Comparison of ENCODE assay signal across 14 mouse cellular contexts in genomic region chr8:27481228-27481627, GRCm38 (mm10). TPM values are rescaled to one million over a fixed set of nuclear protein-coding genes. Genes with fewer than 3 reads are reported as not detected.
DNase-seq lines count a peak whose midpoint lies in the region; ATAC-seq and TF ChIP-seq lines count a peak whose summit lies in the region.
"Had no signal": no experiment of that assay in that cellular context is flagged by ENCODE, and none has a peak within 500 bp of the region (broad histone marks: within the 10 kb centered on the region; RNA-seq: fewer than 3 reads in every experiment).

No protein-coding gene starts in this region.

- WGBS in hindbrain, embryonic 11.5 days, result 44% methylated on average over 2 of the region's 2 CpGs
- 43% methylated on average over 2 of the region's 2 CpGs for WGBS in hindbrain, embryonic 10.5 days
- 34% methylated on average over 2 of the region's 2 CpGs for WGBS in liver, postnatal 0 days (ENCODE audit: insufficient replicate concordance)
- WGBS in liver, embryonic 11.5 days, result 33% methylated on average over 2 of the region's 2 CpGs
- 37% methylated on average over 2 of the region's 2 CpGs for WGBS in limb, embryonic 14.5 days

- peak; percentile 52 for TF ChIP-seq CTCF in liver, postnatal 0 days (IDR thresholded peaks at IDR 0.05; ENCODE audit: low read depth)

- no peaks in the 10 kb centered on the region for H3K9me3 ChIP-seq in hindbrain, embryonic 11.5 days (ENCODE audit: control insufficient read depth, low read length)
- H3K9me3 ChIP-seq in hindbrain, embryonic 10.5 days, result no peaks in the 10 kb centered on the region
- no peaks in the 10 kb centered on the region for H3K9me3 ChIP-seq in liver, postnatal 0 days (ENCODE audit: low read length)
- H3K9me3 ChIP-seq in liver, embryonic 11.5 days (ENCODE audit: control insufficient read depth, low read length), result no peaks in the 10 kb centered on the region
- no peaks in the 10 kb centered on the region for H3K9me3 ChIP-seq in limb, embryonic 14.5 days (ENCODE audit: control insufficient read depth, low read length)

- TF ChIP-seq EP300 in liver, postnatal 0 days (IDR thresholded peaks at IDR 0.05; ENCODE audit: low read depth), result no peak

- H3K27ac ChIP-seq in hindbrain, embryonic 11.5 days (ENCODE audit: low read depth, low read length), result no peak overlapping the region
- H3K27ac ChIP-seq in hindbrain, embryonic 10.5 days, result no peak overlapping the region
- no peak overlapping the region for H3K27ac ChIP-seq in liver, postnatal 0 days (ENCODE audit: low read depth)
- H3K27ac ChIP-seq in liver, embryonic 11.5 days (ENCODE audit: low read depth, low read length), result no peak overlapping the region
- no peak overlapping the region for H3K27ac ChIP-seq in limb, embryonic 14.5 days (replicated peaks; ENCODE audit: low read depth, low read length)
- H3K27ac ChIP-seq: liver, embryonic 14.5 days had no signal

- H3K4me1 ChIP-seq in hindbrain, embryonic 11.5 days (replicated peaks; ENCODE audit: control insufficient read depth, insufficient read depth, low read length), result no peaks in the 10 kb centered on the region
- H3K4me1 ChIP-seq in hindbrain, embryonic 10.5 days (replicated peaks), result no peaks in the 10 kb centered on the region
- H3K4me1 ChIP-seq in liver, postnatal 0 days (ENCODE audit: insufficient read depth), result no peaks in the 10 kb centered on the region
- no peaks in the 10 kb centered on the region for H3K4me1 ChIP-seq in liver, embryonic 11.5 days (replicated peaks; ENCODE audit: control insufficient read depth, insufficient read depth, low read length)
- H3K4me1 ChIP-seq in limb, embryonic 14.5 days (ENCODE audit: control insufficient read depth, insufficient read depth, low read length), result no peaks in the 10 kb centered on the region

- no peak for ATAC-seq in hindbrain, embryonic 11.5 days (ENCODE audit: low FRiP score)
- no peak for ATAC-seq in liver, postnatal 0 days
- ATAC-seq in liver, embryonic 11.5 days (replicated peaks; ENCODE audit: low FRiP score), result no peak
- no peak for ATAC-seq in limb, embryonic 14.5 days (ENCODE audit: low FRiP score, low read depth)
- ATAC-seq: midbrain, embryonic 16.5 days had no signal

- H3K36me3 ChIP-seq in hindbrain, embryonic 11.5 days (ENCODE audit: control insufficient read depth, insufficient read depth, low read length), result no peaks in the 10 kb centered on the region
- no peaks in the 10 kb centered on the region for H3K36me3 ChIP-seq in hindbrain, embryonic 10.5 days
- H3K36me3 ChIP-seq in liver, postnatal 0 days (replicated peaks; ENCODE audit: insufficient read depth, low read length), result no peaks in the 10 kb centered on the region
- H3K36me3 ChIP-seq in liver, embryonic 11.5 days (ENCODE audit: control insufficient read depth, insufficient read depth, low read length), result no peaks in the 10 kb centered on the region
- H3K36me3 ChIP-seq in limb, embryonic 14.5 days (ENCODE audit: control insufficient read depth, insufficient read depth, low read length), result no peaks in the 10 kb centered on the region

- no peaks in the 10 kb centered on the region for H3K27me3 ChIP-seq in hindbrain, embryonic 11.5 days (ENCODE audit: control insufficient read depth, insufficient read depth, low read length)
- H3K27me3 ChIP-seq in hindbrain, embryonic 10.5 days (ENCODE audit: insufficient read depth, poor library complexity, severe bottlenecking), result no peaks in the 10 kb centered on the region
- no peaks in the 10 kb centered on the region for H3K27me3 ChIP-seq in liver, postnatal 0 days (ENCODE audit: insufficient read depth, low read length)
- no peaks in the 10 kb centered on the region for H3K27me3 ChIP-seq in liver, embryonic 11.5 days (replicated peaks; ENCODE audit: control insufficient read depth, insufficient read depth, low read length)
- no peaks in the 10 kb centered on the region for H3K27me3 ChIP-seq in limb, embryonic 14.5 days (ENCODE audit: control insufficient read depth, insufficient read depth, low read length)

- H3K4me3 ChIP-seq in hindbrain, embryonic 11.5 days (ENCODE audit: low read depth, low read length), result no peak overlapping the region
- no peak overlapping the region for H3K4me3 ChIP-seq in hindbrain, embryonic 10.5 days
- H3K4me3 ChIP-seq in liver, postnatal 0 days (ENCODE audit: low read depth, low read length), result no peak overlapping the region
- H3K4me3 ChIP-seq in liver, embryonic 11.5 days (ENCODE audit: low read depth, low read length), result no peak overlapping the region
- no peak overlapping the region for H3K4me3 ChIP-seq in limb, embryonic 14.5 days (replicated peaks; ENCODE audit: low read length)

- TF ChIP-seq POLR2A in limb, embryonic 14.5 days (IDR thresholded peaks at IDR 0.05; ENCODE audit: borderline replicate concordance, extremely low read depth, insufficient read depth, insufficient read length), result no peak

- no peak overlapping the region for H3K9ac ChIP-seq in hindbrain, embryonic 11.5 days (ENCODE audit: low read depth, low read length)
- no peak overlapping the region for H3K9ac ChIP-seq in liver, postnatal 0 days (replicated peaks)
- H3K9ac ChIP-seq in liver, embryonic 11.5 days (ENCODE audit: low read depth, low read length), result no peak overlapping the region
- no peak overlapping the region for H3K9ac ChIP-seq in limb, embryonic 14.5 days (ENCODE audit: low read depth, low read length, severe bottlenecking)
- H3K9ac ChIP-seq: liver, embryonic 14.5 days had no signal

- DNase-seq in hindbrain, embryonic 11.5 days (ENCODE audit: low spot score), result peak; percentile 30
- no peak for DNase-seq in hindbrain, embryonic 10.5 days (ENCODE audit: low spot score)
- DNase-seq in liver, postnatal 0 days, result no peak
- no peak for DNase-seq in liver, embryonic 11.5 days (ENCODE audit: low spot score)
- DNase-seq in NIH3T3 (ENCODE audit: low read depth), result peak; percentile 39
- peak; percentile 17 for DNase-seq in limb, embryonic 14.5 days (ENCODE audit: low spot score)
- no peak for DNase-seq in adrenal gland, adult 2 months
- no peak for DNase-seq in adrenal gland, postnatal 25 days
- DNase-seq: cerebellum, adult 11-12 months; spleen, adult 18-20 months had no signal

- H3K4me2 ChIP-seq in hindbrain, embryonic 11.5 days (replicated peaks; ENCODE audit: low read depth, low read length), result no peak overlapping the region
- H3K4me2 ChIP-seq in liver, postnatal 0 days (ENCODE audit: low read depth, low read length), result no peak overlapping the region
- H3K4me2 ChIP-seq in liver, embryonic 11.5 days, result no peak overlapping the region
- H3K4me2 ChIP-seq in limb, embryonic 14.5 days (replicated peaks; ENCODE audit: low read depth, low read length, severe bottlenecking), result no peak overlapping the region

RNA-seq across cellular contexts. Expression of gene Poteg, which starts 33.8 kb away (rescaled TPM):
- not detected in 2 replicates for polyA plus RNA-seq in hindbrain, embryonic 11.5 days (2014; fragmentation: Nextera tagmentation; extraction: Ambion mirVana)
- polyA plus RNA-seq in hindbrain, embryonic 10.5 days (2016; fragmentation: Nextera tagmentation; extraction: Ambion mirVana), result not detected in 2 replicates
- polyA plus RNA-seq in liver, postnatal 0 days (2015; fragmentation: Nextera tagmentation; extraction: Ambion mirVana), result not detected in 2 replicates
- polyA plus RNA-seq in liver, embryonic 11.5 days (2014; fragmentation: Nextera tagmentation; extraction: Ambion mirVana), result not detected in 2 replicates
- not detected in 2 replicates for polyA plus RNA-seq in limb, embryonic 14.5 days (2012; rRNA removed)
- polyA plus RNA-seq in limb, embryonic 14.5 days (2014; fragmentation: Nextera tagmentation; extraction: Ambion mirVana), result not detected in 2 replicates
- total RNA-seq in adrenal gland, adult 2 months (2021), result not detected
- polyA plus RNA-seq in adrenal gland, adult 2 months (2012; rRNA removed), result not detected in 2 replicates
- not detected in 2 replicates for total RNA-seq in adrenal gland, postnatal 25 days (2021)
- polyA plus RNA-seq: intestine, embryonic 14.5 days; liver, embryonic 14.5 days; midbrain, embryonic 16.5 days; urinary bladder, adult 2 months had no signal

RNA-seq across cellular contexts. Expression of gene Gm45861, which starts 34.3 kb away (rescaled TPM):
- polyA plus RNA-seq in hindbrain, embryonic 11.5 days (2014; fragmentation: Nextera tagmentation; extraction: Ambion mirVana), result not detected in 2 replicates
- polyA plus RNA-seq in hindbrain, embryonic 10.5 days (2016; fragmentation: Nextera tagmentation; extraction: Ambion mirVana), result not detected in 2 replicates
- not detected in 2 replicates for polyA plus RNA-seq in liver, postnatal 0 days (2015; fragmentation: Nextera tagmentation; extraction: Ambion mirVana)
- polyA plus RNA-seq in liver, embryonic 11.5 days (2014; fragmentation: Nextera tagmentation; extraction: Ambion mirVana), result not detected in 2 replicates
- not detected in 2 replicates for polyA plus RNA-seq in limb, embryonic 14.5 days (2012; rRNA removed)
- not detected in 2 replicates for polyA plus RNA-seq in limb, embryonic 14.5 days (2014; fragmentation: Nextera tagmentation; extraction: Ambion mirVana)
- not detected for total RNA-seq in adrenal gland, adult 2 months (2021)
- not detected in 2 replicates for polyA plus RNA-seq in adrenal gland, adult 2 months (2012; rRNA removed)
- total RNA-seq in adrenal gland, postnatal 25 days (2021), result not detected in 2 replicates
- polyA plus RNA-seq: intestine, embryonic 14.5 days; liver, embryonic 14.5 days; midbrain, embryonic 16.5 days; urinary bladder, adult 2 months had no signal

Comparison
In these comparisons a context has a peak if more than half of its experiments do, and no peak if none do; other contexts are left out.
1. DNase-seq: peak in hindbrain, embryonic 11.5 days (single experiment), NIH3T3 (single experiment) and limb, embryonic 14.5 days (single experiment); none in hindbrain, embryonic 10.5 days (single experiment), liver, postnatal 0 days (single experiment), liver, embryonic 11.5 days (single experiment), adrenal gland, adult 2 months (single experiment) and adrenal gland, postnatal 25 days (single experiment).